Mouse (Mus musculus) kidney, embryonic 14.5 days (tissue): ENCODE data around the gene Pars2. TPM values are rescaled to one million over a fixed set of nuclear protein-coding genes. Genes with fewer than 3 reads are reported as not detected.

Source experiments
- ATAC-seq: fragments of 200-750 bp; cut with Nextera tagmentation; 2 replicates; pipeline ENCODE4 v1.8.0; 2017; ENCODE audit warnings: moderate number of reproducible peaks, mild to moderate bottlenecking, moderate TSS enrichment, moderate library complexity; ENCODE audit not compliant: low FRiP score, low TSS enrichment
- H3K27ac ChIP-seq: fragments of 300-500 bp; sonication (generic); 2 replicates; pipeline ENCODE4 v1.5.1; 2014; ENCODE audit warnings: low read depth, mild to moderate bottlenecking, low read length, moderate library complexity, mixed read lengths
- H3K27me3 ChIP-seq: fragments of 300-500 bp; sonication (generic); 2 replicates; pipeline ENCODE4 v1.6.1; 2014; ENCODE audit warnings: mild to moderate bottlenecking, low read length; ENCODE audit not compliant: control insufficient read depth, insufficient read depth
- H3K36me3 ChIP-seq: fragments of 300-500 bp; sonication (generic); 2 replicates; pipeline ENCODE4 v1.6.1; 2014; ENCODE audit warnings: low read length, mixed read lengths; ENCODE audit not compliant: control insufficient read depth, insufficient read depth
- H3K4me1 ChIP-seq: fragments of 300-500 bp; sonication (generic); 2 replicates; pipeline ENCODE4 v1.6.1; 2014; ENCODE audit warnings: low read length, mixed read lengths; ENCODE audit not compliant: control insufficient read depth, insufficient read depth
- H3K4me2 ChIP-seq: fragments of 300-500 bp; sonication (generic); replicated peaks from 2 replicates; pipeline ENCODE4 v1.6.1; 2014; ENCODE audit warnings: low read depth, mild to moderate bottlenecking, low read length
- H3K4me3 ChIP-seq: fragments of 300-500 bp; sonication (generic); 2 replicates; pipeline ENCODE4 v1.5.1; 2014; ENCODE audit warnings: mild to moderate bottlenecking, low read length
- H3K9ac ChIP-seq: fragments of 300-500 bp; sonication (generic); 2 replicates; pipeline ENCODE4 v1.6.1; 2014; ENCODE audit warnings: low read depth, mild to moderate bottlenecking, low read length, moderate library complexity
- H3K9me3 ChIP-seq: fragments of 300-500 bp; sonication (generic); 2 replicates; pipeline ENCODE4 v1.6.1; 2016; ENCODE audit warnings: low read length; ENCODE audit not compliant: control insufficient read depth
- WGBS: fragments of 180-500 bp; shearing (Covaris S2); extraction: QIAGEN DNeasy Blood & Tissue Kit; methylation state at CpG from one replicate; pipeline ENCODE4 v1.1.7; 2014; 5-methylcytosine and 5-hydroxymethylcytosine counted together
- polyA plus RNA-seq: library from polyadenylated mRNA; unstranded; fragments of >200 nt; fragmentation: Nextera tagmentation; extraction: Ambion mirVana; gene quantifications from 2 replicates; pipeline ENCODE4 v1.2.1, GENCODE M21; 2014

Pars2 gene
- polyA plus RNA-seq, 1 experiment from 2014 or later = 14.0 TPM

- Histone ChIP-seq H3K36me3 (peaks cover 20% of the 10 kb centered on the region; the same call in 1 of the 2 replicates), H3K9me3 (no peaks in the 10 kb centered on the region), H3K9ac (no peak overlapping the region), H3K4me1 (peaks cover 21% of the 10 kb centered on the region), H3K4me2 (no peak overlapping the region), H3K4me3 (no peak overlapping the region), H3K27ac (no peak overlapping the region), H3K27me3 (no peaks in the 10 kb centered on the region)
- ATAC-seq = no peak
- WGBS = 96% methylated on average over 3 of the region's 3 CpGs
These were observed 1.7 kb downstream of the Pars2 start for GRCm38 (mm10) chr4:106652546-106652945.

DNA sequence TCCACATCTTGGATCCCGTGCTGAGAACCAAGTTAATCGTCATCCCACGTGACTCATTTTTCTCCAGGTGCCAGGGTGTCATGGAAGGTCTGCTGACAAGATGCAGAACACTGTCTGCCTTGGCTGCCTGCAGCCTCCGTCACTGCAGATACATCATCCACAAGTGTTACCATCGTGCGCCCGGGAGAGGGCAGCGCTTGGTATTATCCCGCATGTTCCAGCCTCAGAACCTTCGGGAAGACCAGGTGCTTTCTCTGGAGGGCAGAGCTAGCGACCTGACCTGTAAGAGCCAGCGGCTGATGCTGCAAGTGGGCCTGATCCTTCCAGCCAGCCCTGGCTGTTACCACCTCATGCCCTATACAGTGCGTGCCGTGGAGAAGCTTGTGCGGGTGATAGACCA is 2.2 kb downstream of the Pars2 start:
- H3K4me3 ChIP-seq = no peak overlapping the region
- WGBS = 94% methylated on average over 15 of the region's 15 CpGs
- H3K9me3 ChIP-seq = no peaks in the 10 kb centered on the region
- no peak overlapping the region for H3K27ac ChIP-seq
- H3K27me3 ChIP-seq = no peaks in the 10 kb centered on the region
- ATAC-seq = no peak
- H3K4me2 ChIP-seq = no peak overlapping the region
- H3K36me3 ChIP-seq = peaks cover 22% of the 10 kb centered on the region
- H3K4me1 ChIP-seq = peaks cover 21% of the 10 kb centered on the region
- H3K9ac ChIP-seq = no peak overlapping the region

DNA sequence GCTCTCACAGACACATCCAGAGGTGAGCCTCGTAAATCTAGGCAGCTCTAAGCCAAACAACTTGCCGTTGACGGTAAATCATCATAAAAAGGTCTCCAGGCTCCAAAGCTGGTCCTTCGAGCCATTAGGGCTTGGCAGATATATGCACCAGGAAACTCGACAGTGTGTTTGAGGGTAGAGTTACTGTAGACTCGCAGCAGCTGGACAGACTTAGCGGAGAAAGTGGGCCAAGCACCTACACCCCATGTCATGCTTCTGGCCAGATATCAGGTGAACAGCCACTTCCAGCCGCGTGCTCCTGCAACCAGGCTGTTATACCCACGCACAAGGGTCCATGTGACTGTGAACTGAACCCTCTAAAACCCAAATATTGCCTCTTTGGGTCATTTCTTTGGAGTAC is 4.8 kb downstream of the Pars2 start:
- WGBS = 28% methylated on average over 10 of the region's 10 CpGs
- Histone ChIP-seq H3K4me2 (no peak overlapping the region), H3K4me1 (peaks cover 21% of the 10 kb centered on the region), H3K9ac (no peak overlapping the region), H3K36me3 (peaks cover 40% of the 10 kb centered on the region), H3K27ac (no peak overlapping the region), H3K9me3 (no peaks in the 10 kb centered on the region), H3K27me3 (no peaks in the 10 kb centered on the region), H3K4me3 (no peak overlapping the region)
- ATAC-seq = no peak; the same call in 1 of the 2 replicates

DNA sequence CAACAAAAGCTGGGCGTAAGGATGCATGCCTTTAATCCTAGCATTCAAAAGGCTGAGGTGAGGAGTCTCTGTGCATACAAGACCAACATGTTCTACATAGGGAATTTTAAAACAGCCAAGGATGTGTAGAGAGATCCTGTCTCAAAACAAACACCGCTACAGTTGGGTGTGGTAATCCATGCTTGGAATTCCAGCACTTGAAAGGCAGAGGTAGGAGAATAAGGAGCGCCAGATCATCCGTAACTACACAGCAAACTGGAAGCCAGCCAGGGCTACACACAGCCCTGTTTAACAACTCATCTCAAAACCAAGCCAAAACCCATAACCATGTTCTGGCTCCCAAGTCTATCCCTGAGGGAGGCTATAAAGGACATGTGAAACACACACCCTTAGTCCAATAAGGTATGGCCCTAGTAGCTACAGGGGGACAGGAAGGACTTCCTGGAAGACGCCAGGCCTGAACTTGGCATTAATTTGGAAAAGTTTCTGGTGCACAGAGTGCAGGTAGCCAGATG is 13.1 kb downstream of the Pars2 start:
- Histone ChIP-seq H3K4me1 (no peaks in the 10 kb centered on the region), H3K4me3 (no peak overlapping the region), H3K36me3 (peaks cover 90% of the 10 kb centered on the region), H3K27ac (no peak overlapping the region), H3K4me2 (no peak overlapping the region), H3K9me3 (no peaks in the 10 kb centered on the region), H3K27me3 (no peaks in the 10 kb centered on the region), H3K9ac (no peak overlapping the region)
- 87% methylated on average over 5 of the region's 5 CpGs for WGBS
- ATAC-seq = no peak

DNA sequence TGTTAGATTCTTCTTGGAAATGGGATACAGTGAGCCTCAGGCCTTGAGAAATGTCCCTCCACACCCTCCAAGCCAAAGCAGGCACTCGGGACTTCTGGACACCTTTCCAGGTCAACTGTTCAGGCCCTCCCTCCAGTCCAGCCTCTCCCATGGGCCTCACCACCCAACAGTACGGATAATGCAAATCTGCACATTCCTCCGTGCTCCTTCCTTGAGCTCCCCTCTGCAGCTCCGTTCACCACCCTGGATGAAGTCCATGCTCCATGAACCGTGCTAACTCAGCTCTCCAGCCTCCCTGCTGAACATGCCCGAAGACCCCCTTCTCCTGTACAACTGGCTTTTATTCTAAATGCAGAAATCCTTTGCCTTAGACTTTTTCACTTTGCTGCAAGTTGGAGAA is 13.8 kb downstream of the Pars2 start:
- H3K9me3 ChIP-seq = no peaks in the 10 kb centered on the region
- no peak for ATAC-seq
- H3K27me3 ChIP-seq = no peaks in the 10 kb centered on the region
- H3K27ac ChIP-seq = no peak overlapping the region
- no peaks in the 10 kb centered on the region for H3K4me1 ChIP-seq
- no peak overlapping the region for H3K4me2 ChIP-seq
- H3K36me3 ChIP-seq = peaks cover 92% of the 10 kb centered on the region
- 88% methylated on average over 6 of the region's 6 CpGs for WGBS
- no peak overlapping the region for H3K9ac ChIP-seq
- H3K4me3 ChIP-seq = no peak overlapping the region

- WGBS = 94% methylated on average over 2 of the region's 2 CpGs
- Histone ChIP-seq H3K27ac (no peak overlapping the region), H3K4me1 (no peaks in the 10 kb centered on the region), H3K27me3 (no peaks in the 10 kb centered on the region), H3K9me3 (no peaks in the 10 kb centered on the region), H3K9ac (no peak overlapping the region), H3K4me2 (no peak overlapping the region), H3K4me3 (no peak overlapping the region), H3K36me3 (peaks cover 92% of the 10 kb centered on the region)
- ATAC-seq = no peak
These were observed 14.4 kb downstream of the Pars2 start for GRCm38 (mm10) chr4:106665269-106665668.

GRCm38 (mm10) chr4:106665673-106666072 is 14.8 kb downstream of the Pars2 start:
- Histone ChIP-seq H3K9me3 (no peaks in the 10 kb centered on the region), H3K4me2 (no peak overlapping the region), H3K36me3 (peaks cover 93% of the 10 kb centered on the region), H3K4me3 (no peak overlapping the region), H3K9ac (no peak overlapping the region), H3K4me1 (no peaks in the 10 kb centered on the region), H3K27ac (no peak overlapping the region), H3K27me3 (no peaks in the 10 kb centered on the region)
- 76% methylated on average over 10 of the region's 10 CpGs for WGBS
- ATAC-seq = no peak

DNA sequence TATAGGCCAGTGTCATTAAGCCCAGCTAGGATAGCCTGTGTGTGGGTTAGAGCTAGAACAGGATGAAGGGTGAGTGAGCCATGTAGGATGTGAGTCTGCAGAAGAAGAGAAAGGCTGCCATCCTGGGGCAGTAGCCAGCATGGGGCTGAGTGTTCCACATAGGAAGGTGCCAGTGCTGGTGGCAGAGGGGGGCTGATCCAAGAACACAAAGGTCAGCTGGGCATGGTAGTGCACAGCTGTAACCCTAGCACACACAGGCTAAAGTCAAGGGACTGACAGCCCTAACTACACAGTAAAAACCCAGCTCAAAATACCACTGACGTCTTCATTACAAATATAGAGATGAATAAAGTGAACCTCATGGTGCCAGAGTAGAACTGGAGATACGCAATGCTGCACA is 15.7 kb downstream of the Pars2 start:
- no peak overlapping the region for H3K27ac ChIP-seq
- 92% methylated on average over 2 of the region's 2 CpGs for WGBS
- no peak for ATAC-seq
- no peaks in the 10 kb centered on the region for H3K4me1 ChIP-seq
- H3K4me2 ChIP-seq = no peak overlapping the region
- H3K36me3 ChIP-seq = peaks cover 98% of the 10 kb centered on the region
- no peak overlapping the region for H3K4me3 ChIP-seq
- no peaks in the 10 kb centered on the region for H3K27me3 ChIP-seq
- no peaks in the 10 kb centered on the region for H3K9me3 ChIP-seq
- H3K9ac ChIP-seq = no peak overlapping the region

GRCm38 (mm10) chr4:106676749-106677148 is 25.9 kb downstream of the Pars2 start:
- Histone ChIP-seq H3K27me3 (no peaks in the 10 kb centered on the region), H3K4me2 (no peak overlapping the region), H3K36me3 (peaks cover 47% of the 10 kb centered on the region), H3K4me1 (peaks cover 4% of the 10 kb centered on the region), H3K9me3 (no peaks in the 10 kb centered on the region), H3K27ac (no peak overlapping the region), H3K9ac (no peak overlapping the region), H3K4me3 (no peak overlapping the region)
- WGBS = 84% methylated on average over 5 of the region's 5 CpGs
- ATAC-seq = no peak
